Mouse (Mus musculus): ENCODE results near the gene Dgkq. TPM values are rescaled to one million over a fixed set of nuclear protein-coding genes. Genes with fewer than 3 reads are reported as not detected.

The Dgkq gene
- 35.3 and 40.5 TPM in 2 replicates for polyA plus RNA-seq (2012; rRNA removed)
- 12.5 and 13.3 TPM in 2 replicates for polyA plus RNA-seq (2014; fragmentation: Nextera tagmentation; extraction: Ambion mirVana)

DNA sequence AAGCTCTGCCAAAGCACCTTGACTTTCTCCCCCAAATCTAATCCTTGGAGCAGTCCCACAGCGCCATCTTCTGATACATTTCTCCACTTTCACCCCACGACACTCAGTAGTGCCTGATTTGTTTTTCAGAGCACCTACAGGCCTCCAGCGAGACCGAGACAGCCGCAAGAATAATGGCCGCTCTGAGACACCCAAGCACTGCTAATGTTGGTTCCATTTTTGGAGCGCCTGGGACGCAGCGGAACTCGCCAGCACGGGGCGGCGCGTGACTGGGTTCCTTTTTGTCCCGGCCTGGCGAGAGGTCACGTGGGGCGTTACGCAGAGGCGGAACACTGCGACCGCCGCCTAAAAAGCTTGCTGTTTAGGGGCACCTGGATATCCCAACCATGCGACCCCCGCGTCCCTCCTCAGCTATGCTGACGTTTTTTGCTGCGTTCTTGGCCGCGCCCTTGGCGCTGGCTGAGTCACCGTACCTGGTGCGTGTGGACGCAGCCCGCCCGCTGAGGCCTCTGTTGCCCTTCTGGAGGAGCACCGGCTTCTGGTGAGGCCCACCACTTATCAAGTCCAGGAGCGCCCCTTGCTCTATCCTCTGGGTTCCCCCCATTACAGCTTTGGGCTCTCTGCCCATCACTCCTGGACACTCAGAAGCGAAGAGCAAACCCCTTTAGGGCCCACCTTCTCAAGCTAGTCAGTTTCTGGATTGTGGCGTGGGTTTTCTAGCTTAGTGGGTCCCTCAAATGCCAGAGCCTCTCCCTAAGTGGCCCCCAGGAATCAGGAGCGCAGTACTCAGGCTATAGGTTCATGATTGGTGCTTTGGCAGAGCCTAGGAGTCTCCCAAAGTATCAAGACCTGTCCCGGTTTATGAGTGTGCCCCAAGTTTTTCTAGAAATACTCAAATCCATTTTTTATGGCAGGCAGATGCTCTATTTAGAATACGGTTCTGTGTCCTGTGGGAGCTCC lies at the start of gene Dgkq:
Dgkq (minus strand) TSS at position 696 of the 960 bp plus-strand sequence.
- H3K27ac ChIP-seq (replicated peaks; ENCODE audit: low read depth, low read length): peak within 1 kb of the TSS; percentile 85
- H3K9ac ChIP-seq (ENCODE audit: low read depth, low read length, severe bottlenecking): peak within 1 kb of the TSS; percentile 78
- DNase-seq (ENCODE audit: low spot score): peak; percentile 84
- H3K4me1 ChIP-seq (ENCODE audit: control insufficient read depth, insufficient read depth, low read length): peaks cover 11% of the 10 kb centered on the region; the same call in 1 of the 2 replicates
- peak; percentile 89 for ATAC-seq (ENCODE audit: low FRiP score, low read depth)
- H3K36me3 ChIP-seq (ENCODE audit: control insufficient read depth, insufficient read depth, low read length): peaks cover 7% of the 10 kb centered on the region
- no peaks in the 10 kb centered on the region for H3K27me3 ChIP-seq (ENCODE audit: control insufficient read depth, insufficient read depth, low read length)
- 6% methylated on average over 36 of the region's 43 CpGs for WGBS
- no peaks in the 10 kb centered on the region for H3K9me3 ChIP-seq (ENCODE audit: control insufficient read depth, low read length)
- TF ChIP-seq POLR2A (IDR thresholded peaks at IDR 0.05; ENCODE audit: borderline replicate concordance, extremely low read depth, insufficient read depth, insufficient read length): 0 out of 2 replicates have a peak, but pooled peaks have one; percentile 8
- H3K4me3 ChIP-seq (replicated peaks; ENCODE audit: low read length): peak within 1 kb of the TSS; percentile 53
- H3K4me2 ChIP-seq (replicated peaks; ENCODE audit: low read depth, low read length, severe bottlenecking): peak within 1 kb of the TSS; percentile 85

DNA sequence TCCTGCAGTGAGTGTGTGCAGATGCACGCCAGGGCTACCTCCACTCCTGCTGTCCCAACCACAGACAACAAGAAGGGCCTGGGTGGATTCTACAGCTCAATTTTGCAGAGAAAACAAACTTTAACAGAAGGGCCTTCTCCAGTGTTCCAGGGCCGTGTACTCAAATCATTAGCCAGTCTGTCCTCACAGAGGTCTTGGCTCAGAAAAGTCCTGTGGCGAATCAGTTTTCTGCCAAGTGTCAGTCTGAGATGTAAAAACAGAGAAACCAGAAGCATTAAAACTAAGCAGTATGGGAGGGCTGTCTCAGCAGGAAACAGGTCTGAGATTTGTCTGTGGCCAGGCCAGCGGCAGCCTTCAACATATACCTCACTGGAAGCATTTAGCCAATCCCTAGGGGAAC lies 48.6 kb upstream of the Dgkq start:
- peaks cover 21% of the 10 kb centered on the region for H3K4me1 ChIP-seq (ENCODE audit: control insufficient read depth, insufficient read depth, low read length)

DNA sequence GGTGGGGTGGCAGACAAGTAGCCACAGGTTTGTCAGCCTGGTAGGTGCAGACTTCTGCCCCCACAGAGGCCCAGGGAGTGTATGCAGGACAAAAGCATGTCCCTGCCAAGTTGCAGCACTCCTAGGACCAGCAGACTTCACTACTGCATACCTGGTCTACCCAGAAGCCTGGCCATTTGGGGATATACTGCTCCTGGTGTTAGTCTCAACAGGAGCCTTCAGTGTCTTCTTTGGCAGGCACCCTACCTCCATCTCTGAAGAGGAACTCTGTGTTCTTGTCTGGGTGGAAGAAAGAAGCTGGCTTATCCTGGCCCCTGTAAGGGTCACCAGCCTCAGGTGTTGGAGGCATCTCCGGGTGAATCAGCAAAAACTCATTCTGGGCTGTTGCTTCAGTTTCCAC lies 46.5 kb upstream of the Dgkq start:
- H3K4me1 ChIP-seq (ENCODE audit: control insufficient read depth, insufficient read depth, low read length): peaks cover 21% of the 10 kb centered on the region
- DNase-seq (ENCODE audit: low spot score) (no peak), ATAC-seq (ENCODE audit: low FRiP score, low read depth) (no peak)
- 80% methylated on average over 1 of the region's 1 CpGs for WGBS
- no peaks in the 10 kb centered on the region for H3K9me3 ChIP-seq (ENCODE audit: control insufficient read depth, low read length)
- H3K27me3 ChIP-seq (ENCODE audit: control insufficient read depth, insufficient read depth, low read length): no peaks in the 10 kb centered on the region
- H3K9ac ChIP-seq (ENCODE audit: low read depth, low read length, severe bottlenecking): no peak overlapping the region
- no peak overlapping the region for H3K4me2 ChIP-seq (replicated peaks; ENCODE audit: low read depth, low read length, severe bottlenecking)
- no peaks in the 10 kb centered on the region for H3K36me3 ChIP-seq (ENCODE audit: control insufficient read depth, insufficient read depth, low read length)
- no peak for TF ChIP-seq POLR2A (IDR thresholded peaks at IDR 0.05; ENCODE audit: borderline replicate concordance, extremely low read depth, insufficient read depth, insufficient read length)
- H3K4me3 ChIP-seq (replicated peaks; ENCODE audit: low read length): no peak overlapping the region
- no peak overlapping the region for H3K27ac ChIP-seq (replicated peaks; ENCODE audit: low read depth, low read length)

More for the DNA sequence above, 48.6 kb upstream of the Dgkq start:
- Histone ChIP-seq H3K27me3 (ENCODE audit: control insufficient read depth, insufficient read depth, low read length) (no peaks in the 10 kb centered on the region), H3K4me2 (replicated peaks; ENCODE audit: low read depth, low read length, severe bottlenecking) (no peak overlapping the region), H3K9me3 (ENCODE audit: control insufficient read depth, low read length) (no peaks in the 10 kb centered on the region), H3K36me3 (ENCODE audit: control insufficient read depth, insufficient read depth, low read length) (no peaks in the 10 kb centered on the region), H3K27ac (replicated peaks; ENCODE audit: low read depth, low read length) (0 out of 2 replicates have a peak overlapping the region, but pooled peaks have one; percentile 11), H3K9ac (ENCODE audit: low read depth, low read length, severe bottlenecking) (no peak overlapping the region), H3K4me3 (replicated peaks; ENCODE audit: low read length) (no peak overlapping the region)
- ATAC-seq (ENCODE audit: low FRiP score, low read depth) (no peak; the same call in 1 of the 2 replicates), DNase-seq (ENCODE audit: low spot score) (no peak)
- TF ChIP-seq POLR2A (IDR thresholded peaks at IDR 0.05; ENCODE audit: borderline replicate concordance, extremely low read depth, insufficient read depth, insufficient read length): no peak
- 29% methylated on average over 4 of the region's 4 CpGs for WGBS

DNA sequence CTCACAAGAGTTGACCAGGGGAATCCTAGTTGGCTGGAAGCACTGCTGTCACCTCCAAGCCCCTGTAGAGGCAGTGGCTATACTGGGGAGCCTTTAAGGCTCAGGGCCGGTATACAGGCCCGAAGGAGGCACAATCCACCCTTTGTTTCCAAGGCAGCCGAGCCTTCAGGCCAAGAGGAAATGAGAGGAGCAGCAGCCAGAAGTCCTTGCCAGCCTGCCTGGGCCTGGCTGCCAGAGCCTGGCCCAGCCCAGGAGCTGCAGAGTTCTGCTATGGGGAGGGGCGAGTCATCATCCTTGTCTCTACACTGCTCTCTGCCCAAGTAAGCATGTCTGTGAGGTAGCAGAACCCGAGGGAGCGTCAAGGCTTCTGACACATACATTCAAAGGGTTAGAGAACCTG lies 44.7 kb upstream of the Dgkq start:
- 60% methylated on average over 6 of the region's 6 CpGs for WGBS
- peak; percentile 38 for DNase-seq (ENCODE audit: low spot score)
- peak overlapping the region; percentile 79 for H3K27ac ChIP-seq (replicated peaks; ENCODE audit: low read depth, low read length)

DNA sequence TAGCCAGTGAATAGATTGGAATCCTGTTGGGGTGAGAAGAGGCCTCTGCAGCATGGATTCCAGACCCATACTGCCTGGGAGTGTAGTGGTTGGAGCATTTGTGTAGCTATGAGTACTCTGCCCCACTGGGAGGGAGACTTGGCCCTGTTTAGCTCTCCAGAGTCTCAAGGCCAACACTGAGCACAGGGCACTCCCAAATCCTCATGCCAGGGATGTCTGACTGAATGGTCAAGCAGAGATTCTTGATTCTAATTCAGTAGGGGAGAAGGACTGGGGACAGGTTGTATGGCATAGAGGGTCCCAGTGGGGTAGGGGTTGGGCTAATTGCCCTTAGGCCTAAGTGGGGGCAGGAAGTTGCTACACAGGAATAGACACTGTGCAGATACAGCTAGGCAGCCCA lies 44.2 kb upstream of the Dgkq start:
- TF ChIP-seq POLR2A (IDR thresholded peaks at IDR 0.05; ENCODE audit: borderline replicate concordance, extremely low read depth, insufficient read depth, insufficient read length): no peak
- Histone ChIP-seq H3K9ac (ENCODE audit: low read depth, low read length, severe bottlenecking) (no peak overlapping the region), H3K4me3 (replicated peaks; ENCODE audit: low read length) (no peak overlapping the region), H3K36me3 (ENCODE audit: control insufficient read depth, insufficient read depth, low read length) (0 out of 2 replicates have a peak, but pooled peaks cover 4% of the 10 kb centered on the region), H3K27me3 (ENCODE audit: control insufficient read depth, insufficient read depth, low read length) (no peaks in the 10 kb centered on the region), H3K27ac (replicated peaks; ENCODE audit: low read depth, low read length) (peak overlapping the region; percentile 79), H3K4me1 (ENCODE audit: control insufficient read depth, insufficient read depth, low read length) (peaks cover 21% of the 10 kb centered on the region), H3K9me3 (ENCODE audit: control insufficient read depth, low read length) (no peaks in the 10 kb centered on the region), H3K4me2 (replicated peaks; ENCODE audit: low read depth, low read length, severe bottlenecking) (no peak overlapping the region)
- DNase-seq (ENCODE audit: low spot score) (no peak), ATAC-seq (ENCODE audit: low FRiP score, low read depth) (no peak)

More for the DNA sequence above, 44.7 kb upstream of the Dgkq start:
- no peak for TF ChIP-seq POLR2A (IDR thresholded peaks at IDR 0.05; ENCODE audit: borderline replicate concordance, extremely low read depth, insufficient read depth, insufficient read length)
- Histone ChIP-seq H3K4me1 (ENCODE audit: control insufficient read depth, insufficient read depth, low read length) (peaks cover 21% of the 10 kb centered on the region), H3K4me2 (replicated peaks; ENCODE audit: low read depth, low read length, severe bottlenecking) (no peak overlapping the region), H3K27me3 (ENCODE audit: control insufficient read depth, insufficient read depth, low read length) (no peaks in the 10 kb centered on the region), H3K4me3 (replicated peaks; ENCODE audit: low read length) (no peak overlapping the region), H3K36me3 (ENCODE audit: control insufficient read depth, insufficient read depth, low read length) (0 out of 2 replicates have a peak, but pooled peaks cover 4% of the 10 kb centered on the region), H3K9me3 (ENCODE audit: control insufficient read depth, low read length) (no peaks in the 10 kb centered on the region), H3K9ac (ENCODE audit: low read depth, low read length, severe bottlenecking) (no peak overlapping the region)
- peak; percentile 60; the same call in 1 of the 2 replicates for ATAC-seq (ENCODE audit: low FRiP score, low read depth)
